Mouse (Mus musculus) frontal cortex, postnatal 10 days (tissue): ENCODE measurements around the gene Ddx3x.
"Not testable (repeated sequence)": the region's sequence is repeated elsewhere in the genome, so short reads cannot be mapped to it uniquely, and the experiment has no call there.

ENCODE experiments used
- DNase-seq, 2 experiments: peaks; one replicate each; pipeline ENCODE4 v3.0.0; 2022; ENCODE audit warnings: low spot score in 2 of 2, mixed read lengths in 1 of 2

The Ddx3x gene

DNA sequence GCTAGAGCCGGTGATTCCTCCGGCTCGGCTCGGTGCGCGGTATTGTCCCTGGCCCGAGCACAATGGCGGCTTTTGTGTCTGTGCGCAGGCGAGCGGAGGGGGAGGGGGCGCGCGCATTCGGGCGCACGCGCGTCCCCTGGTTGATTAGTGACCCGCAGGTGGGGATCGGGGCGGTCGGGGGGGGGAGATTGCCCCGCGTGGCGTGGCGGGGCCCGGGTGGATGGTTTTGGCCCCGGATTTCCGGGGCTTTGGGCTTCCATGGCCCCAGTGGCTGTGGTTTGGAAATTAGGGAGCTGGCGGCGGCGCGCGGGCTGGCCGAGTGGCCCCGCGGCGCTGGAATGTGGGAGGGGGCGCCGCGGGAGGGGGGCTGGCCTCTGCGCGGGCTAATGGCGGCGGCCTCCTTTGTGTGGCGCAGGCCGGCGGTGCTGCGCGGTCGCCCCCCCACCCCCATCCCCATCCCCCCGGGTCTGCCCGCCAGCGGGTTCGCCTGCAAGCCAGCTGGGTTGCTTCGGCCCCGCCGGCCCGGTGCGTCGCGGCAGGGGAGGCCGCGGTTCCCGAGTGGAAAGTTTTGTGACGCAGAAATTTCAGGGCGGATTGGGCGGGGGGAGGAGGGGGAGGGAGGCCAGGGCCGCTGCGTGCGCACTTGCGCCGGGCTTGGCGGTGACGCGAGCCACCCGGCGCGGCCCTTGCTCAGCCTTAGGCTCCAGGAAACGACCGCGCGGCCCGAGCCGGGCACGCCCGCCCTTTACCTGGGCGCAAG lies 739 bp downstream of the Ddx3x start:
- peak; percentile 48 to 78 for DNase-seq

DNA sequence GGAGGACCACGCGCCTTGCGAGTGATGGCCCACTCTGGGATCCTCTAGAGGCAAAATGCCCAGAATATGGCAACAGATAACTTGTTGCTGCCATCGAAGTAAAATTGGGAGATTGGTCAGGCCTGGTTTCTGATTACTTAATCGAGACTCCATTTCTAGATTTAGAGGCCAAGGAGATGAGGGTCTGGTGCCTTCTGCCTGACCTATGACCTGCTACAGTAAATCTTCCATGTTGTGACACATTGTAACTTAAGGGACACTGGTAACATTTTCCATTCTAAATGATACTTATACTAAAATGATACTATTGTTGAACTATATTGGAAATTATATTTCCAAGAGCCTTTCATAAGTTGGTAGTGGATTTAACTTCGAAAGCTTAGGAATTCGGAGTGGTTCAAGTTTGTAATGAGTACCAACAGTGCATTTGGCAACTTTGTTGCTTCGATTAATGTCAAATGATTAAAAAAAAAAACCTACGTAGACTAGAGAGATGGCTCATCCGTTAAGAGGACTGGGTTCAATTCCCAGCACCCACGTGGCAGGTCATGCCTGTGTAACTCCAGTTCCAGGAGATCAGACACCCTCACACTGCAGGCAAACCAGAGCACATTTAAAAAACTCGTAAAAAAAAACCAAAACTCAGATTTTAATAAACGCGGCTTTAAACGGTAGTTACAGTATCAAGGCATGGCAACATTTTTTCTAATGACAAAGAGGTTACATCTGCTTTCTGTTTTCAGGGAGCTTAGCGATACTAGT lies 1.5 kb downstream of the Ddx3x start:
- DNase-seq: no peak

DNA sequence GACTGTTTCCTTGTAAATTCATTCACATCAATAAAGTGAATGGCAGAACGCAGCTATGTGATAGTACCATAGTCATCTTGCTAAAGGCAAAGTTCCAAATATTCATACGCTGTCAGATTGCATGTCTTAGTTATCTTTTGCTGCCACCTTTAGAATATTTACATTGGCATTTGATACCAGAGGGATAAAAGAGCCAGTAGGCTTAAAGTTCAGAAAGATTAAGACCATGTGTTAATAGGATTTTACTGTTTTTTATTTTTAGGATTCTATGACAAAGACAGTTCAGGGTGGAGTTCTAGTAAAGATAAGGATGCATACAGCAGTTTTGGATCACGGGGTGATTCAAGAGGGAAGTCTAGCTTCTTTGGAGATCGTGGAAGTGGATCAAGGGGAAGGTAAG lies 5.0 kb downstream of the Ddx3x start:
- no peak for DNase-seq

DNA sequence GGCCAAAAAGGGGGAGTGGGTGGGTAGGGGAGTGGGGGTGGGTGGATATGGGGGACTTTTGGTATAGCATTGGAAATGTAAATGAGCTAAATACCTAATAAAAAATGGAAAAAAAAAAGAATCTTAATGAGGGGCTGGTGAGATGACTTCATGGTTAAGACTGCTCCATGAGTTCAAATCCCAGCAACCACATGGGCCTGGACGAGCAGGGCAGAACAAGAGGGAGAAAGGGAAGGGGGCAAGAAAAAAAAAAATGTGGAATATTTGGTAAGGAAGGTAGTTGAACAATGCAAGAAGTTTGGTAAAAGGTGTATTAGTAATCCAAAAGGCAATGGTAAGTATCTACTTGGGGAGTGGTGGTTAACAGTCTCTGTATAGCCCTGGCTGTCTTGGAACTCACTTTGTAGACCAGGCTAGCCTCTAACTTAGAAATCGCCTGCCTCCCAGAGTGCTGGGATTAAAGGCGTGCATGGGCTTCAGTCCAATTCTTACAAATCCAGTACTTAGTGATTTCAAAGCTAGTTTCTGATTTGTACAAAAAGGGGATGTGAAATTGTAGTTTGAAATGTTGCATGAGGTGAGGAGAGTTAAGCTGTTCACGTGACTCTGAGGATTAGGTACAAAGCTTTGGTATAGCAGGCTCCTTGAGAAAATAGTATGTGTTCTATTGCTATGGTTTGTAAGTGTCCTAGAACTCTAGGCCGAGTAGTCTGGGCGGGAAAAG lies 13.9 kb downstream of the Ddx3x start:
- no peak for DNase-seq

DNA sequence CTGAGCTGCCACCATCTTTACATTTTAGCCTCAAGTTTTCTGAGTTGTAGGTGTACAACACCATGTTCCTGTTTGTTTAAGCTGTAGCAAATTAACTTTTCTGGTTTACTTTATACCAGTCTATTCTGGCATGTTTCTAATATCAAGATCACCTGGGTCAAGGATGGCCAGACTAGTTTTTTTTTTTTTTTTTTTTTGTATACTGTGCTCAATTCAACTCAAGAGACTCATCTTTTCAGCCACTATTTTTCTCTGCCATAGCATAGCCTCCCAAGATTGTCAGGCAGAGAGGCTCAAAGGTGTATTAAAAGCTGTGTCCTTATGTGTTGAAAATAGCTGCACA lies 14.4 kb downstream of the Ddx3x start:
- DNase-seq: no peak

DNA sequence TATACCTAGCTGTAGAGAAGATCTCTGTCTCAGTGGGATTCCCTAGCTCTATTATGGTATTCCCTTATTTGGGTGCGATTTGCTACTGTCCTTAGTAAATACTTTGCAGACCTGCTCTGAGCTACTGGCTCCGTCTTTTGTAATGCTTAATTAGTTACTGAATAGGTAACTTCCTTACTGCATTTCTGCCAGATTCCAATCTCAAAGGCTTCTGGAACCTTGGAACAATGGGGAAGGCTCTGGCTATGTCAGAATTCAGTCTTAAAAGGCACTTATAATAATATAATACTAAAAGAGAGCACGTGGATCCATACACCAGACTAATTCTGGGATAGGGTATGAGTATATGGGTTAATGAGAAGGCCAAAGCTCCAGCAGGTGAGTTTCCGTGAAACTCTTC lies 15.5 kb downstream of the Ddx3x start:
- DNase-seq: not testable (repeated sequence)

DNA sequence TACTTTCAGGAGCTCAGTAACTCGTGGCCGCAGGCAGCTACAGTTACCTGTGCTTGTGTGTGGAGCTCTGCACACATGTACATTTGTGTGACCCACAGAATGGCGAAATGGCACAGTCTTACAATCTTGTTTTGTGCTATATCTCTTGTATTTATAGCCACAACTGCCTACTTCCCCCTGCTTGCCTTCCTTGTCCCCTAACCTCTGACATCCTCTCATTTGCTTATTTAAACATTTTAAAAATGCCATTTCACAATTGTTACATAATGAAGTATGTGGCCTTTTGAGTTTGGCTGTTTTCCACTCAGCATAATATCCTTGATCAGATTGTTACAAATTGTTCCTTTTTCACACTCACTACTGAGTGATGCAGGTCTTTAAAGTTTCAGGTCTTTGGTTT lies 25.4 kb downstream of the Ddx3x start:
- DNase-seq: no peak

DNA sequence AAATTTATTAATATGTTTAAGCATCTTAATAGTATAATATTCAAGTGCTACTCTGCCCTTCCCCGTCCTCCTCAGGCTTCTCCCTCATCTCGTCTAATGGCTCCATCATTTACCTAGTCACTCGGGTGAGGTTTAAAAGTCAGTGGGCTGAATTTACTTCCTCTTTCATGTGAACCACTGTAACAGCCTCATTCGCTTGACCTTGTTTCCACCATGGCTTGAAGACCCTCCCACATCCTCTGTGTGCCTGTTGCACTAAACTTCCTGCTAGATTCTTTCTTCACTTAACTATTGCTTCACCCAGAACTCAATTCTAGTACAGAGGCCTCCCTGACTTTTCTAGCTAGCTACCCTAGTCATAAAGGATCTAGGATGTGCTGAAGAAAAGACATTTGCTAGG lies 30.6 kb downstream of the Ddx3x start:
- DNase-seq: no peak

DNA sequence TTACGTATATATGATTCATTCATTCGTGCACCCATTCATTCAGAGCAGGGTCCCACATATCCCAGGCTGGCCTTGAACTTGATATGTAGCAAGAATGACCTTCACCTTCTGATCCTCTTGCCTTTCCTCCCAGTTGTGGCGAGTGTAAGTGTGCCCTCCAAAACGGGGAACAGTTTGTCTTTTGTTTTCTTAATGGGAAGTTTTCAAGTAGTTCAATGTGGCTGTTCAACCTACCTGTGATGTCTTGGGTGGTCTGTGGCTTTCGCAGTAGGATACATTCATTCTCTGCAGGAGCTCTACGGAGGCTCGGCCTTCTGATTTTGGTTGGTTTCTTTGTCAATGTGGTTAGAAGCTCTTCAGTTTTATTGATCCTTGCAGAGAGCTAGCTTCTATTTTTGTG lies 48.8 kb downstream of the Ddx3x start:
- no peak for DNase-seq
